Comparison of ENCODE assay signal across 9 mouse cellular contexts in the genomic region with DNA sequence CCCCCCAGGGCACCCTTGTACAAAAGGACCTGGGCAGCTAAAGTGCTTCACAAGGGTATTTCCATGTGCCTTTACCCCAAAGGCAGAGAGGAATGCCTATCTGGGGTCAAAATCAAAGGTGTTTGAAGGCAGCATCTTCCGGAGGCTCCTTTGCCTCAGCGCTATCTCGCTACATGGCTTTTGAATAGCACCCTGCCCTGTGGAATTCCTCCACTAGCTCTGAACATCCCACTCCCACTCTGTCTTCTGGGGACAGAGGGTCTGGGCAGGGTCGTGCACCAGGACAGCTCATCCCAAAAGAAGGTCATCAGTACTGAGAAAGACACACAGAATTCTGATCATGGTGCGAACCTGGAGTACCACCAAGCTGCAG. TPM values are rescaled to one million over a fixed set of nuclear protein-coding genes. Genes with fewer than 3 reads are reported as not detected.
DNase-seq lines count a peak whose midpoint lies in the region; ATAC-seq and TF ChIP-seq lines count a peak whose summit lies in the region.
"Had no signal": no experiment of that assay in that cellular context is flagged by ENCODE, and none has a peak within 500 bp of the region (broad histone marks: within the 10 kb centered on the region; RNA-seq: fewer than 3 reads in every experiment).

No protein-coding gene starts in this region.

- H3K4me2 ChIP-seq in hindbrain, embryonic 14.5 days (replicated peaks): peak overlapping the region; percentile 36
- H3K4me2 ChIP-seq in liver, postnatal 0 days (ENCODE audit: low read depth, low read length): peak overlapping the region; percentile 71

- H3K9ac ChIP-seq in ES-E14 (ENCODE audit: insufficient read depth, low read depth, low read length, poor library complexity, severe bottlenecking): peak overlapping the region; percentile 59; the same call in 1 of the 2 replicates
- peak overlapping the region; percentile 24 for H3K9ac ChIP-seq in hindbrain, embryonic 14.5 days
- H3K9ac ChIP-seq in liver, postnatal 0 days (replicated peaks): no peak overlapping the region

- WGBS in heart, embryonic 10.5 days: 42% methylated on average over 5 of the region's 5 CpGs
- WGBS in hindbrain, embryonic 14.5 days: 36% methylated on average over 5 of the region's 5 CpGs
- WGBS in liver, postnatal 0 days (ENCODE audit: insufficient replicate concordance): 54% methylated on average over 5 of the region's 5 CpGs

- in situ Hi-C loops in ES-E14 (cut with MboI; ENCODE audit: low sequenced_read_pairs in 2 of 2, unreplicated experiment in 2 of 2): no loop called here

- peaks cover 68% of the 10 kb centered on the region for H3K4me1 ChIP-seq in heart, embryonic 10.5 days
- H3K4me1 ChIP-seq in ES-E14 (ENCODE audit: control insufficient read depth in 2 of 2, insufficient read depth in 2 of 2, low read length in 2 of 2, poor library complexity in 1 of 2): peaks cover under 1 to 26% of the 10 kb centered on the region in 2 experiments
- peaks cover 32% of the 10 kb centered on the region for H3K4me1 ChIP-seq in hindbrain, embryonic 14.5 days (replicated peaks; ENCODE audit: control insufficient read depth, insufficient read depth, low read length)
- H3K4me1 ChIP-seq in liver, postnatal 0 days (ENCODE audit: insufficient read depth): peaks cover 39% of the 10 kb centered on the region

- ATAC-seq in hindbrain, embryonic 14.5 days (ENCODE audit: low FRiP score): no peak
- ATAC-seq in liver, postnatal 0 days: no peak

- peaks cover 9% of the 10 kb centered on the region for H3K36me3 ChIP-seq in heart, embryonic 10.5 days
- peaks cover 7% of the 10 kb centered on the region; the same call in 1 of the 2 replicates for H3K36me3 ChIP-seq in ES-E14 (ENCODE audit: control insufficient read depth, insufficient read depth, low read length, poor library complexity, severe bottlenecking)
- peaks cover 7% of the 10 kb centered on the region; the same call in 1 of the 2 replicates for H3K36me3 ChIP-seq in hindbrain, embryonic 14.5 days (replicated peaks; ENCODE audit: control insufficient read depth, insufficient read depth)
- H3K36me3 ChIP-seq in liver, postnatal 0 days (replicated peaks; ENCODE audit: insufficient read depth, low read length): peaks cover 7% of the 10 kb centered on the region; the same call in 1 of the 2 replicates

- 0 out of 2 replicates have a peak, but pooled peaks cover 10% of the 10 kb centered on the region for H3K27me3 ChIP-seq in heart, embryonic 10.5 days (ENCODE audit: insufficient read depth, poor library complexity, severe bottlenecking)
- no peaks in the 10 kb centered on the region for H3K27me3 ChIP-seq in hindbrain, embryonic 14.5 days (ENCODE audit: control insufficient read depth, insufficient read depth, low read length)
- peaks cover 11% of the 10 kb centered on the region for H3K27me3 ChIP-seq in liver, postnatal 0 days (ENCODE audit: insufficient read depth, low read length)

- TF ChIP-seq CTCF in liver, postnatal 0 days (IDR thresholded peaks at IDR 0.05; ENCODE audit: low read depth): no peak

- TF ChIP-seq EP300 in liver, postnatal 0 days (IDR thresholded peaks at IDR 0.05; ENCODE audit: low read depth): no peak

- H3K27ac ChIP-seq in heart, embryonic 10.5 days: peak overlapping the region; percentile 83
- no peak overlapping the region for H3K27ac ChIP-seq in ES-E14 (ENCODE audit: insufficient read depth, low read depth, low read length, poor library complexity, severe bottlenecking)
- H3K27ac ChIP-seq in hindbrain, embryonic 14.5 days: peak overlapping the region; percentile 81
- no peak overlapping the region for H3K27ac ChIP-seq in liver, postnatal 0 days (ENCODE audit: low read depth)

- no peak for DNase-seq in heart, embryonic 10.5 days (ENCODE audit: low spot score)
- DNase-seq in heart, adult 11 months: no peak
- DNase-seq in ES-E14 (ENCODE audit: low read depth, low spot score): no peak
- no peak for DNase-seq in hindbrain, embryonic 14.5 days (ENCODE audit: low spot score)
- DNase-seq in liver, postnatal 0 days: no peak
- DNase-seq in cerebellum, adult 18-20 months: no peak
- DNase-seq in cerebellum, postnatal 4 days (ENCODE audit: low spot score in 2 of 2): no peak
- no peak for DNase-seq in lung, postnatal 10 days

- H3K9me3 ChIP-seq in heart, embryonic 10.5 days: no peaks in the 10 kb centered on the region
- no peaks in the 10 kb centered on the region for H3K9me3 ChIP-seq in ES-E14 (ENCODE audit: control insufficient read depth, insufficient read depth, low read depth, low read length)
- no peaks in the 10 kb centered on the region for H3K9me3 ChIP-seq in hindbrain, embryonic 14.5 days (ENCODE audit: control insufficient read depth, low read length)
- no peaks in the 10 kb centered on the region for H3K9me3 ChIP-seq in liver, postnatal 0 days (ENCODE audit: low read length)

- H3K4me3 ChIP-seq in heart, embryonic 10.5 days: peak overlapping the region; percentile 47
- peak overlapping the region; percentile 52 to 58; a peak in 2 of 4 replicates for H3K4me3 ChIP-seq in ES-E14 (ENCODE audit: insufficient read depth in 1 of 2, low read depth in 1 of 2, low read length in 2 of 2, poor library complexity in 1 of 2, severe bottlenecking in 1 of 2)
- no peak overlapping the region for H3K4me3 ChIP-seq in hindbrain, embryonic 14.5 days (replicated peaks; ENCODE audit: low read length)
- H3K4me3 ChIP-seq in liver, postnatal 0 days (ENCODE audit: low read depth, low read length): no peak overlapping the region

TF ChIP-seq in ES-E14, 5 proteins besides CTCF, POLR2A, EP300 and RAD21:
- TF ChIP-seq HCFC1 (IDR thresholded peaks at IDR 0.05; ENCODE audit: borderline replicate concordance, insufficient read depth, low read length) (no peak), ZC3H11A (IDR thresholded peaks at IDR 0.05; ENCODE audit: borderline replicate concordance, low read depth, low read length) (no peak), MAFK (IDR thresholded peaks at IDR 0.05; ENCODE audit: insufficient read depth, low read depth, low read length) (no peak)

RNA-seq across cellular contexts. Expression of a gene that starts 4.5 kb away (rescaled TPM):
- polyA plus RNA-seq in heart, embryonic 10.5 days (2016; fragmentation: Nextera tagmentation; extraction: Ambion mirVana): 120 and 143 TPM in 2 replicates
- 52.5 and 82.3 TPM in 2 replicates for total RNA-seq in ES-E14 (2012; rRNA removed)
- 155 and 158 TPM in 2 replicates for polyA plus RNA-seq in hindbrain, embryonic 14.5 days (2014; fragmentation: Nextera tagmentation; extraction: Ambion mirVana)
- 34.3 and 37.9 TPM in 2 replicates for polyA plus RNA-seq in liver, postnatal 0 days (2015; fragmentation: Nextera tagmentation; extraction: Ambion mirVana)

RNA-seq across cellular contexts. Expression of a gene that starts 6.1 kb away (rescaled TPM):
- polyA plus RNA-seq in heart, embryonic 10.5 days (2016; fragmentation: Nextera tagmentation; extraction: Ambion mirVana): 1.1 and 1.6 TPM in 2 replicates
- total RNA-seq in ES-E14 (2012; rRNA removed): 3.7 and 6.6 TPM in 2 replicates
- polyA plus RNA-seq in hindbrain, embryonic 14.5 days (2014; fragmentation: Nextera tagmentation; extraction: Ambion mirVana): 10.0 and 14.3 TPM in 2 replicates
- 0.19 and 0.45 TPM in 2 replicates for polyA plus RNA-seq in liver, postnatal 0 days (2015; fragmentation: Nextera tagmentation; extraction: Ambion mirVana)

RNA-seq across cellular contexts. Expression of a gene that starts 23.4 kb away (rescaled TPM):
- 0.07 and 0.29 TPM in 2 replicates for polyA plus RNA-seq in heart, embryonic 10.5 days (2016; fragmentation: Nextera tagmentation; extraction: Ambion mirVana)
- total RNA-seq in ES-E14 (2012; rRNA removed): 2.5 and 3.4 TPM in 2 replicates
- polyA plus RNA-seq in hindbrain, embryonic 14.5 days (2014; fragmentation: Nextera tagmentation; extraction: Ambion mirVana): 1.5 and 1.8 TPM in 2 replicates
- polyA plus RNA-seq in liver, postnatal 0 days (2015; fragmentation: Nextera tagmentation; extraction: Ambion mirVana): not detected in 2 replicates
- total RNA-seq: gastrocnemius, postnatal 25 days had no signal

RNA-seq across cellular contexts. Expression of a gene that starts 28.0 kb away (rescaled TPM):
- 2,378 and 2,634 TPM in 2 replicates for polyA plus RNA-seq in heart, embryonic 10.5 days (2016; fragmentation: Nextera tagmentation; extraction: Ambion mirVana)
- 2,806 and 2,972 TPM in 2 replicates for total RNA-seq in ES-E14 (2012; rRNA removed)
- polyA plus RNA-seq in hindbrain, embryonic 14.5 days (2014; fragmentation: Nextera tagmentation; extraction: Ambion mirVana): 2,214 and 2,704 TPM in 2 replicates
- polyA plus RNA-seq in liver, postnatal 0 days (2015; fragmentation: Nextera tagmentation; extraction: Ambion mirVana): 2,490 and 2,569 TPM in 2 replicates

RNA-seq across cellular contexts. Expression of a gene that starts 29.7 kb away (rescaled TPM):
- 3.7 and 3.8 TPM in 2 replicates for polyA plus RNA-seq in heart, embryonic 10.5 days (2016; fragmentation: Nextera tagmentation; extraction: Ambion mirVana)
- total RNA-seq in ES-E14 (2012; rRNA removed): 11.4 and 18.8 TPM in 2 replicates
- polyA plus RNA-seq in hindbrain, embryonic 14.5 days (2014; fragmentation: Nextera tagmentation; extraction: Ambion mirVana): 7.2 and 8.7 TPM in 2 replicates
- 6.1 and 6.2 TPM in 2 replicates for polyA plus RNA-seq in liver, postnatal 0 days (2015; fragmentation: Nextera tagmentation; extraction: Ambion mirVana)

Comparison
In these comparisons a context has a peak if more than half of its experiments do, and no peak if none do; other contexts are left out.
1. H3K27ac ChIP-seq: peak in heart, embryonic 10.5 days (single experiment) and hindbrain, embryonic 14.5 days (single experiment); none in ES-E14 (single experiment) and liver, postnatal 0 days (single experiment).
2. H3K4me3 ChIP-seq: peak in heart, embryonic 10.5 days (single experiment) and ES-E14 (2 of 2); none in hindbrain, embryonic 14.5 days (single experiment) and liver, postnatal 0 days (single experiment).